Mouse (Mus musculus): Measurements from ENCODE around the gene Vps16. TPM values are rescaled to one million over a fixed set of nuclear protein-coding genes. Genes with fewer than 3 reads are reported as not detected.

Vps16 gene
- total RNA-seq, 2 experiments from 2014 or later, result 74.6 to 75.8 TPM

Other genes starting within 250 kb of the Vps16 start
- gene Snrpb, start 244.9 kb upstream of the Vps16 start, total RNA-seq (2015; ENCODE audit: low replicate concordance), result 85.1 and 112 TPM in 2 replicates
- gene Snrpb, start 244.9 kb upstream of the Vps16 start, total RNA-seq (2017; ENCODE audit: low replicate concordance), result 53.6 and 69.1 TPM in 2 replicates
- not detected in 2 replicates for gene Tmc2, start 229.1 kb upstream of the Vps16 start, total RNA-seq (2015; ENCODE audit: low replicate concordance)
- gene Tmc2, start 229.1 kb upstream of the Vps16 start, total RNA-seq (2017; ENCODE audit: low replicate concordance), result not detected in 2 replicates
- gene Nop56, start 149.9 kb upstream of the Vps16 start, total RNA-seq (2015; ENCODE audit: low replicate concordance), result 125 and 137 TPM in 2 replicates
- gene Nop56, start 149.9 kb upstream of the Vps16 start, total RNA-seq (2017; ENCODE audit: low replicate concordance), result 121 and 150 TPM in 2 replicates
- gene Idh3b, start 139.8 kb upstream of the Vps16 start, total RNA-seq (2015; ENCODE audit: low replicate concordance), result 64.6 and 87.9 TPM in 2 replicates
- 21.9 and 47.5 TPM in 2 replicates for gene Idh3b, start 139.8 kb upstream of the Vps16 start, total RNA-seq (2017; ENCODE audit: low replicate concordance)
- gene Ebf4, start 129.2 kb upstream of the Vps16 start, total RNA-seq (2015; ENCODE audit: low replicate concordance), result not detected in 2 replicates
- 0.64 TPM in 1 of 2 replicates, not detected in the other for gene Ebf4, start 129.2 kb upstream of the Vps16 start, total RNA-seq (2017; ENCODE audit: low replicate concordance)
- gene Cpxm1, start 26.8 kb upstream of the Vps16 start, total RNA-seq (2015; ENCODE audit: low replicate concordance), result not detected in 2 replicates
- not detected in 2 replicates for gene Cpxm1, start 26.8 kb upstream of the Vps16 start, total RNA-seq (2017; ENCODE audit: low replicate concordance)
- not detected in 2 replicates for gene Gm28372, start 19.1 kb upstream of the Vps16 start, total RNA-seq (2015; ENCODE audit: low replicate concordance)
- not detected in 2 replicates for gene Gm28372, start 19.1 kb upstream of the Vps16 start, total RNA-seq (2017; ENCODE audit: low replicate concordance)
- not detected in 2 replicates for gene 1700020A23Rik, start 19.1 kb upstream of the Vps16 start, total RNA-seq (2015; ENCODE audit: low replicate concordance)
- gene 1700020A23Rik, start 19.1 kb upstream of the Vps16 start, total RNA-seq (2017; ENCODE audit: low replicate concordance), result not detected in 2 replicates
- not detected in 2 replicates for gene Tmem239, start 17.9 kb upstream of the Vps16 start, total RNA-seq (2015; ENCODE audit: low replicate concordance)
- gene Tmem239, start 17.9 kb upstream of the Vps16 start, total RNA-seq (2017; ENCODE audit: low replicate concordance), result not detected in 2 replicates
- 0.72 TPM in 1 of 2 replicates, not detected in the other for gene Pced1a, start 362 bp downstream of the Vps16 start, total RNA-seq (2015; ENCODE audit: low replicate concordance)
- 1.2 and 1.9 TPM in 2 replicates for gene Pced1a, start 362 bp downstream of the Vps16 start, total RNA-seq (2017; ENCODE audit: low replicate concordance)
- gene Ptpra, start 25.9 kb downstream of the Vps16 start, total RNA-seq (2015; ENCODE audit: low replicate concordance), result 81.4 and 84.7 TPM in 2 replicates
- 153 and 160 TPM in 2 replicates for gene Ptpra, start 25.9 kb downstream of the Vps16 start, total RNA-seq (2017; ENCODE audit: low replicate concordance)
- gene Mrps26, start 139.4 kb downstream of the Vps16 start, total RNA-seq (2015; ENCODE audit: low replicate concordance), result 11.2 and 15.1 TPM in 2 replicates
- gene Mrps26, start 139.4 kb downstream of the Vps16 start, total RNA-seq (2017; ENCODE audit: low replicate concordance), result 8.3 and 11.3 TPM in 2 replicates
- not detected in 2 replicates for gene Oxt, start 151.8 kb downstream of the Vps16 start, total RNA-seq (2015; ENCODE audit: low replicate concordance)
- gene Oxt, start 151.8 kb downstream of the Vps16 start, total RNA-seq (2017; ENCODE audit: low replicate concordance), result not detected in 2 replicates
- gene Avp, start 158.2 kb downstream of the Vps16 start, total RNA-seq (2015; ENCODE audit: low replicate concordance), result not detected in 2 replicates
- not detected in 2 replicates for gene Avp, start 158.2 kb downstream of the Vps16 start, total RNA-seq (2017; ENCODE audit: low replicate concordance)
- gene Fastkd5, start 205.7 kb downstream of the Vps16 start, total RNA-seq (2015; ENCODE audit: low replicate concordance), result 14.1 and 18.0 TPM in 2 replicates
- gene Fastkd5, start 205.7 kb downstream of the Vps16 start, total RNA-seq (2017; ENCODE audit: low replicate concordance), result 6.3 and 7.6 TPM in 2 replicates
- gene Ubox5, start 205.7 kb downstream of the Vps16 start, total RNA-seq (2015; ENCODE audit: low replicate concordance), result 5.0 and 7.2 TPM in 2 replicates
- 0.61 and 5.3 TPM in 2 replicates for gene Ubox5, start 205.7 kb downstream of the Vps16 start, total RNA-seq (2017; ENCODE audit: low replicate concordance)
- gene Lzts3, start 218.5 kb downstream of the Vps16 start, total RNA-seq (2015; ENCODE audit: low replicate concordance), result 1.8 TPM in 1 of 2 replicates, not detected in the other
- gene Lzts3, start 218.5 kb downstream of the Vps16 start, total RNA-seq (2017; ENCODE audit: low replicate concordance), result 0.15 and 0.90 TPM in 2 replicates
- 28.1 and 73.5 TPM in 2 replicates for gene Ddrgk1, start 240.3 kb downstream of the Vps16 start, total RNA-seq (2015; ENCODE audit: low replicate concordance)
- 67.4 and 68.5 TPM in 2 replicates for gene Ddrgk1, start 240.3 kb downstream of the Vps16 start, total RNA-seq (2017; ENCODE audit: low replicate concordance)
- gene Itpa, start 243.3 kb downstream of the Vps16 start, total RNA-seq (2015; ENCODE audit: low replicate concordance), result 20.2 and 23.9 TPM in 2 replicates
- gene Itpa, start 243.3 kb downstream of the Vps16 start, total RNA-seq (2017; ENCODE audit: low replicate concordance), result 43.3 and 56.7 TPM in 2 replicates